Mouse (Mus musculus): Measurements from ENCODE around the gene Fig4. TPM values are rescaled to one million over a fixed set of nuclear protein-coding genes. Genes with fewer than 3 reads are reported as not detected.
A peak's percentile ranks its signal among the peaks of the same experiment; 100 is the strongest.

Fig4 gene
- polyA plus RNA-seq, 1 experiment from 2014 or later: 16.4 TPM

DNA sequence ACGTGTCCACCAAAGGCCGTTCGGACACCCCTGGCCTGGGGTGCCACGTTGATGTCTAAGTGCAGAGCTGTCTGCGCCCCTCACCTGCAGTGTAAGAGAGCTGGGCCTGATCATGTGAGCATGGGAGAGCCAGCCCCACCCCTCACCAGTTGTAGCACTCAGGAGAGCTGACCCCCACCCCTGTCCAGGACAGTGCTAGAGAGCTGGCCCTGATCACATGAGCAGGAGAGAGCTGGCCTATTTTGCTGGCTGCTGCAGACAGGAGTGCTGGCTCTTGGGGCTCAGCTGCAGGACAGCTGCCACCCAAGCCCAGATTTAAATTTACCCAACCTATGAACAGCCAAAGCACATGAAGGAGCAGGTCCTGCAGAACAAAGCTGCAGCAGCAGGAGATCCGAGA, 57.6 kb downstream of the Fig4 start:
- WGBS: 81% methylated on average over 6 of the region's 6 CpGs
- H3K9ac ChIP-seq: no peak overlapping the region

GRCm38 (mm10) chr10:41245028-41245427, 58.0 kb downstream of the Fig4 start:
- no peaks in the 10 kb centered on the region for H3K9me3 ChIP-seq (ENCODE audit: low read depth, low read length)
- no peaks in the 10 kb centered on the region for H3K36me3 ChIP-seq (ENCODE audit: insufficient read depth)
- H3K27me3 ChIP-seq (ENCODE audit: insufficient read depth, low read length): no peaks in the 10 kb centered on the region
- no peaks in the 10 kb centered on the region for H3K4me1 ChIP-seq (ENCODE audit: insufficient read depth)
- no peak for TF ChIP-seq CTCF (IDR thresholded peaks at IDR 0.05; ENCODE audit: low read depth)
- no peak overlapping the region for H3K9ac ChIP-seq
- ATAC-seq (ENCODE audit: insufficient read depth) (no peak), DNase-seq (no peak)
- H3K4me2 ChIP-seq: no peak overlapping the region
- WGBS: 86% methylated on average over 6 of the region's 6 CpGs
- no peak overlapping the region for H3K27ac ChIP-seq (ENCODE audit: low read depth)
- no peak overlapping the region for H3K4me3 ChIP-seq (ENCODE audit: low read depth, low read length)

More for the DNA sequence above, 57.6 kb downstream of the Fig4 start:
- Histone ChIP-seq H3K9me3 (ENCODE audit: low read depth, low read length) (no peaks in the 10 kb centered on the region), H3K36me3 (ENCODE audit: insufficient read depth) (no peaks in the 10 kb centered on the region), H3K27ac (ENCODE audit: low read depth) (no peak overlapping the region), H3K4me3 (ENCODE audit: low read depth, low read length) (no peak overlapping the region), H3K4me1 (ENCODE audit: insufficient read depth) (no peaks in the 10 kb centered on the region), H3K4me2 (no peak overlapping the region), H3K27me3 (ENCODE audit: insufficient read depth, low read length) (no peaks in the 10 kb centered on the region)
- no peak for ATAC-seq (ENCODE audit: insufficient read depth)
- no peak for DNase-seq
- TF ChIP-seq CTCF (IDR thresholded peaks at IDR 0.05; ENCODE audit: low read depth): no peak

- H3K27ac ChIP-seq (ENCODE audit: low read depth): no peak overlapping the region
- no peak for ATAC-seq (ENCODE audit: insufficient read depth)
- no peak overlapping the region for H3K9ac ChIP-seq
- H3K4me3 ChIP-seq (ENCODE audit: low read depth, low read length): no peak overlapping the region
- H3K27me3 ChIP-seq (ENCODE audit: insufficient read depth, low read length): no peaks in the 10 kb centered on the region
- WGBS: 82% methylated on average over 6 of the region's 6 CpGs
- H3K4me1 ChIP-seq (ENCODE audit: insufficient read depth): no peaks in the 10 kb centered on the region
- DNase-seq: no peak
- H3K36me3 ChIP-seq (ENCODE audit: insufficient read depth): no peaks in the 10 kb centered on the region
- H3K9me3 ChIP-seq (ENCODE audit: low read depth, low read length): no peaks in the 10 kb centered on the region
- H3K4me2 ChIP-seq: no peak overlapping the region
- TF ChIP-seq CTCF (IDR thresholded peaks at IDR 0.05; ENCODE audit: low read depth): no peak
Measured at GRCm38 (mm10) chr10:41243930-41244329, 59.1 kb downstream of the Fig4 start.

GRCm38 (mm10) chr10:41241558-41242242, 61.4 kb downstream of the Fig4 start:
- no peak for DNase-seq
- Histone ChIP-seq H3K27ac (ENCODE audit: low read depth) (no peak overlapping the region), H3K4me3 (ENCODE audit: low read depth, low read length) (no peak overlapping the region), H3K4me1 (ENCODE audit: insufficient read depth) (no peaks in the 10 kb centered on the region), H3K4me2 (no peak overlapping the region), H3K9me3 (ENCODE audit: low read depth, low read length) (no peaks in the 10 kb centered on the region), H3K9ac (no peak overlapping the region), H3K27me3 (ENCODE audit: insufficient read depth, low read length) (no peaks in the 10 kb centered on the region), H3K36me3 (ENCODE audit: insufficient read depth) (no peaks in the 10 kb centered on the region)
- no peak for TF ChIP-seq CTCF (IDR thresholded peaks at IDR 0.05; ENCODE audit: low read depth)
- 60% methylated on average over 6 of the region's 6 CpGs for WGBS
- ATAC-seq (ENCODE audit: insufficient read depth): no peak

DNA sequence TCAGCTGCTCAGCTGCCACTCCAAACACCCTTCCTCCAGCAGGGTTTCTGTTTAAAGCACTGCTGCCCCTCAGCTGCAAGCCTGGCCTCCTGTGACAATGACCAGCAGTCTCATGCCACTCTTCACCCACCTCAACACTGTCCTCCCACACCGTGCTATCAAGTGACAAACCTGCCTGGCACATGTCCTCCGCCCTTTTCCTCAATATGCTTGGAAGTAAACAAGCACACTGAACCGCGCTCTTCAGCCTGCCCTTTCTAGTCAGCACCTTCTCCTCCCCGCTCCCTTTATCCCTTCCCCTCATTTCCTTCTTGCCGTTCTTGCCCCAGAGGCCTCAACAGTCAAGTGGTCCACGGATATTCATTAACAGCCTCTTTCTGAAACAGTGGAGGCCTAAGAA, 62.0 kb downstream of the Fig4 start:
- 29% methylated on average over 7 of the region's 7 CpGs for WGBS
- Histone ChIP-seq H3K27ac (ENCODE audit: low read depth) (0 out of 2 replicates have a peak overlapping the region, but pooled peaks have one; percentile 37), H3K9ac (no peak overlapping the region), H3K4me1 (ENCODE audit: insufficient read depth) (no peaks in the 10 kb centered on the region), H3K4me2 (no peak overlapping the region), H3K9me3 (ENCODE audit: low read depth, low read length) (no peaks in the 10 kb centered on the region), H3K36me3 (ENCODE audit: insufficient read depth) (no peaks in the 10 kb centered on the region), H3K4me3 (ENCODE audit: low read depth, low read length) (no peak overlapping the region), H3K27me3 (ENCODE audit: insufficient read depth, low read length) (no peaks in the 10 kb centered on the region)
- TF ChIP-seq CTCF (IDR thresholded peaks at IDR 0.05; ENCODE audit: low read depth): no peak
- ATAC-seq (ENCODE audit: insufficient read depth) (no peak), DNase-seq (peak; percentile 13)

DNA sequence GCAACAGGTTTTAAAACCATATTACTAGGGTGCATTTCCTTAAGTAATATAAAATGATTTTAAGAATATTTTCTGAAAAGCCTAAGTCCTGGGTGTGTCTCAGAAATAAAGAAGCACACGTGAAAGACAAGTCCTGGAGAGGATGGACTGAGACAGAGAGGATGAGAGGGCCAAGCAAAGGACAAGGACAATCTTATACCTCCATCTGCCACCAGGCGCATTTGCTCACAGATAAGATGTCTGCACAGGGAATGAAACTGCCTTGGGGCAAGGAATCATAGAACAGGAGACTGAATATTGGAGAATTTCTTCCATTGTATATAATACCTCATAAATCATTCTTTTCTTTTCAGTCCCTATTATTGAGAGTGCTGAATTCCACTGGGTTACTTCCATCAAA, 67.0 kb downstream of the Fig4 start:
- Histone ChIP-seq H3K27me3 (ENCODE audit: insufficient read depth, low read length) (no peaks in the 10 kb centered on the region), H3K4me3 (ENCODE audit: low read depth, low read length) (no peak overlapping the region), H3K27ac (ENCODE audit: low read depth) (no peak overlapping the region), H3K4me1 (ENCODE audit: insufficient read depth) (no peaks in the 10 kb centered on the region), H3K36me3 (ENCODE audit: insufficient read depth) (no peaks in the 10 kb centered on the region), H3K9me3 (ENCODE audit: low read depth, low read length) (no peaks in the 10 kb centered on the region), H3K9ac (no peak overlapping the region), H3K4me2 (no peak overlapping the region)
- TF ChIP-seq CTCF (IDR thresholded peaks at IDR 0.05; ENCODE audit: low read depth): no peak
- DNase-seq (no peak), ATAC-seq (ENCODE audit: insufficient read depth) (no peak)
- 82% methylated on average over 2 of the region's 2 CpGs for WGBS

- DNase-seq: no peak
- H3K36me3 ChIP-seq (ENCODE audit: insufficient read depth): no peaks in the 10 kb centered on the region
- no peaks in the 10 kb centered on the region for H3K27me3 ChIP-seq (ENCODE audit: insufficient read depth, low read length)
- no peak for ATAC-seq (ENCODE audit: insufficient read depth)
- WGBS: 84% methylated on average over 3 of the region's 3 CpGs
- TF ChIP-seq CTCF (IDR thresholded peaks at IDR 0.05; ENCODE audit: low read depth): no peak
- no peaks in the 10 kb centered on the region for H3K9me3 ChIP-seq (ENCODE audit: low read depth, low read length)
- no peaks in the 10 kb centered on the region for H3K4me1 ChIP-seq (ENCODE audit: insufficient read depth)
- no peak overlapping the region for H3K27ac ChIP-seq (ENCODE audit: low read depth)
- H3K4me2 ChIP-seq: no peak overlapping the region
- H3K4me3 ChIP-seq (ENCODE audit: low read depth, low read length): no peak overlapping the region
- no peak overlapping the region for H3K9ac ChIP-seq
Measured at GRCm38 (mm10) chr10:41235584-41235983, 67.5 kb downstream of the Fig4 start.

Measured in lung, embryonic 14.5 days (tissue).